Mouse (Mus musculus): ENCODE measurements around the gene Mrps36. TPM values are rescaled to one million over a fixed set of nuclear protein-coding genes. Genes with fewer than 3 reads are reported as not detected.

Mrps36 gene
- polyA plus RNA-seq, 1 experiment from 2014 or later: 132 TPM

DNA sequence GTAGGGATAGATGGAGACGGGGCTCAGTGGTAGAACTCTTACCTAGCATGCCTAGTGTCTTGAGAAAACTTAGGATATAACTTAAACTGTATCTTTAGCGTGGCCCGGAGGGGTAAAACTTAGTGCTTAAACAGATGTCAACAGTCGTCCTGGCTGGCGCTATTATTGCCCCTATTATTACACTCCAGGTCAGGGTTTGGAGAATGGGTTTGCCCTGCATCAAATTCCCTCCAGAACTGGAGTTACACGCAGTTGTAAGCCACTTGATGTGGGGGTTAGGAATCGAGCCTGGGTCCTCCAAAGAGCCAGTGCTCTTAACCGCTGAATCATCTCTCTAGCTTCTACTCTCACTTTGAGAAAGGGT is 31.6 kb upstream of the Mrps36 start:
- Histone ChIP-seq H3K9ac (replicated peaks; ENCODE audit: low read length) (peak overlapping the region; percentile 45; the same call in 1 of the 2 replicates), H3K4me1 (ENCODE audit: control insufficient read depth, insufficient read depth, low read length) (peaks cover 6% of the 10 kb centered on the region), H3K36me3 (ENCODE audit: control insufficient read depth, insufficient read depth, low read length) (peaks cover 3% of the 10 kb centered on the region; the same call in 1 of the 2 replicates), H3K27me3 (ENCODE audit: control insufficient read depth, insufficient read depth, low read length) (no peaks in the 10 kb centered on the region), H3K9me3 (ENCODE audit: control insufficient read depth, low read length) (no peaks in the 10 kb centered on the region), H3K27ac (replicated peaks; ENCODE audit: low read depth, low read length) (peak overlapping the region; percentile 53; the same call in 1 of the 2 replicates), H3K4me3 (replicated peaks; ENCODE audit: low read depth, low read length) (peak overlapping the region; percentile 65), H3K4me2 (ENCODE audit: low read length) (peak overlapping the region; percentile 91)
- ATAC-seq (ENCODE audit: low FRiP score, low TSS enrichment): peak; percentile 49
- DNase-seq: no peak
- WGBS: 17% methylated on average over 8 of the region's 8 CpGs

DNA sequence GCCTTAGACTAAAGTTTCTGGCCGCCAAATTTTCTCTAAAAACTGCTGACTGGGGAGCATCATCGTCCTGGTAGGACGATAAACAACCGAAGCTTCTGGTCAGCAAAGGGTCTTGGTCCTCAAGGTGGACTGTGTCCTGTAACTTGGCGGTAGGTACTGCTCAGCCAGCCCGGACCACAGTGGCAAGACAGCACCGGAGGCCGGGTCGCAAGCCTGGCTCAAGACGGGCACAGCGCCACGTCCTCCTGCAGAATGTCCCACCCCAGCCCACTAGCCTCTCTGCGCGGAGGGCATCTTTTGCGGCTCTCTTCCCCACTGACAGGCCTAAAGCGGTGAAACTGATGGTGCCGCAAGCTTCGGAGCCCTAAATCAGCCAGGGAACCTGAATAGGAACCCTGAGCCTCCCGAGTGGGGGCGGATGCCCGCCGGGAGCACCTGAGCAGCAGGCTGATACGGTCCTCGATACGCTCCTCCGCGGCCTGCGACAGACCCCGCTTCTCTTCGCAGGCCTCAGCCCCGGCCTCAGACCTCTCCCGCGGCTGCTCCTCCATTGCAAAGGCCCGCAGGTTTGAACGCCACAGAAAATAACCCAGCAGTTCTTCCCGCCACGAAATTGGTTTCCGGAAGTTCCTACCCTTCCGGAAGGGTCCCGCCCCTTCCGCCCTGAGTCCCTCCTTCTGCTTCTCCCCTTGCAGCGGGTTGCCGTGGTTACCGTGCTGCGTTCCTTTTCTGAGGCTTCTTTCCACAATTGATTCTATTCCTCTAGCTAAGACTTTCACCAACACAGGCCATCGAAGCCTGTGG is 31.0 kb upstream of the Mrps36 start, which contains the start of gene Cenph:
Gene Cenph, minus strand, starts transcription at position 648 of the 804 bp plus-strand sequence.
- Histone ChIP-seq H3K9me3 (ENCODE audit: control insufficient read depth, low read length) (no peaks in the 10 kb centered on the region), H3K27ac (replicated peaks; ENCODE audit: low read depth, low read length) (peak within 1 kb of the TSS; percentile 53; the same call in 1 of the 2 replicates), H3K27me3 (ENCODE audit: control insufficient read depth, insufficient read depth, low read length) (no peaks in the 10 kb centered on the region), H3K36me3 (ENCODE audit: control insufficient read depth, insufficient read depth, low read length) (peaks cover 5% of the 10 kb centered on the region; the same call in 1 of the 2 replicates), H3K4me1 (ENCODE audit: control insufficient read depth, insufficient read depth, low read length) (peaks cover 6% of the 10 kb centered on the region), H3K4me2 (ENCODE audit: low read length) (peak within 1 kb of the TSS; percentile 91), H3K9ac (replicated peaks; ENCODE audit: low read length) (peak within 1 kb of the TSS; percentile 45), H3K4me3 (replicated peaks; ENCODE audit: low read depth, low read length) (peak within 1 kb of the TSS; percentile 65)
- ATAC-seq (ENCODE audit: low FRiP score, low TSS enrichment): peak; percentile 93
- DNase-seq: peak; percentile 95
- under 1% methylated on average over 46 of the region's 46 CpGs for WGBS

DNA sequence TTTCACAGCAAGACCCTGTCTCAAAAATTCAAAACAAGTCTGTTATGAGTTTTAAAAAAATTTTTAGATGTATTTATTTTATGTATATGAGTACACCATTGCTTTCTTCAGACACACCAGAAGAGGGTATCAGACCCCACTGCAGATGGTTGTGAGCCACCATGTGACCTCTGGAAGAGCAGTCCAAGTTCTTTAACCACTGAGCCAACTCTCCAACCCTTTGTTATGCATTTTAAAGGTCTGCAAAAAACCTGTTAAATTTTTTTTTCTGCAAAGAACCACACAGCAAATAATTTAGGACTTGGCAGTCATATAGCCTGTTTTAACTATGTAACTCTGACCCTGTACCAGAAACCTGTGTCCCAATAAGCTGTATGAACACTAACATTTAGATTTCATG is 30.2 kb upstream of the Mrps36 start:
- ATAC-seq (ENCODE audit: low FRiP score, low TSS enrichment): no peak
- peaks cover 5% of the 10 kb centered on the region; the same call in 1 of the 2 replicates for H3K36me3 ChIP-seq (ENCODE audit: control insufficient read depth, insufficient read depth, low read length)
- peak overlapping the region; percentile 65; the same call in 1 of the 2 replicates for H3K4me3 ChIP-seq (replicated peaks; ENCODE audit: low read depth, low read length)
- no peak overlapping the region for H3K9ac ChIP-seq (replicated peaks; ENCODE audit: low read length)
- no peaks in the 10 kb centered on the region for H3K27me3 ChIP-seq (ENCODE audit: control insufficient read depth, insufficient read depth, low read length)
- no peak for DNase-seq
- peaks cover 6% of the 10 kb centered on the region for H3K4me1 ChIP-seq (ENCODE audit: control insufficient read depth, insufficient read depth, low read length)
- H3K4me2 ChIP-seq (ENCODE audit: low read length): peak overlapping the region; percentile 91
- H3K9me3 ChIP-seq (ENCODE audit: control insufficient read depth, low read length): no peaks in the 10 kb centered on the region
- H3K27ac ChIP-seq (replicated peaks; ENCODE audit: low read depth, low read length): no peak overlapping the region

DNA sequence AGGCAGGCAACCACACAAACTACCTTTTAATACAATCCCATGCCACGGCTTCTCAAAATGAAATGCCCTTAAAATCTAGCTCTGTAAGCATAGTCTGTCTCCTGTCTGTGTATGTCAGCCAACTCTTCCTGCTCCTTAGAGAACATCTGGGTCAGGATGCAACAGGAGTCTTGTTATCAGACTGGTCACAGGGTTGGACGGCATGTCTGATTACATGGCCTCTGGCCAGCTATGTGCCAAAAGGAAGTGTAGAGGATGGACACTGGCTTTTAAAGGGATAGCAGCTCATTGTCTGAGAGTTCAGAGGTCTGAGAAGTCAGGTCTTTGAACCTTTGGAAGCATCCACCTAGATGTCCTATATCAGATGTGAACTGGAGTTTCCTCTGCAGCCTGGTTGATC is 10.9 kb upstream of the Mrps36 start:
- no peak overlapping the region for H3K4me3 ChIP-seq (replicated peaks; ENCODE audit: low read depth, low read length)
- DNase-seq (no peak), ATAC-seq (ENCODE audit: low FRiP score, low TSS enrichment) (no peak)
- H3K4me1 ChIP-seq (ENCODE audit: control insufficient read depth, insufficient read depth, low read length): no peaks in the 10 kb centered on the region
- no peaks in the 10 kb centered on the region for H3K9me3 ChIP-seq (ENCODE audit: control insufficient read depth, low read length)
- no peaks in the 10 kb centered on the region for H3K27me3 ChIP-seq (ENCODE audit: control insufficient read depth, insufficient read depth, low read length)
- no peaks in the 10 kb centered on the region for H3K36me3 ChIP-seq (ENCODE audit: control insufficient read depth, insufficient read depth, low read length)
- WGBS: 94% methylated on average over 2 of the region's 2 CpGs
- H3K27ac ChIP-seq (replicated peaks; ENCODE audit: low read depth, low read length): no peak overlapping the region
- H3K4me2 ChIP-seq (ENCODE audit: low read length): no peak overlapping the region
- no peak overlapping the region for H3K9ac ChIP-seq (replicated peaks; ENCODE audit: low read length)

DNA sequence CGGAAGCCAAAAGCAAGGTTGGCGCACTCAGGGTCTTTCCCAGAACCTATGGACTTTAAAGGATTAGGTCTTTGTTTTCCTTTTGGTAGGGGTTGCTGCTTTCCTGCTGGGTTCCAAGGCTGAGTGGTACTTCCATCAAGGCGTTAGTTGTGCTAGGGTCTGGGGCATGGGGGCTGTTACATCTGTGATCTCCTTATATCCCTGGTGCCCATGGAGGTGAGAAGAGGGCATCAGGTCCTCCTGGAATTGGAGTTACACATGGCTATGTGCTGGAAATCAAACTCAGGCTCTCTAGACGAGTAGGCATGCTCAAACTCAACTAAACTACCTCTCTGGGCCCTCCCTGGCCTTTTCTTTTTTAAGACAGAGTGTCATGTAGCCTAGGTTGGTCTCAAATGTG is 9.7 kb upstream of the Mrps36 start:
- H3K4me2 ChIP-seq (ENCODE audit: low read length): no peak overlapping the region
- H3K27me3 ChIP-seq (ENCODE audit: control insufficient read depth, insufficient read depth, low read length): no peaks in the 10 kb centered on the region
- no peak overlapping the region for H3K27ac ChIP-seq (replicated peaks; ENCODE audit: low read depth, low read length)
- no peak overlapping the region for H3K9ac ChIP-seq (replicated peaks; ENCODE audit: low read length)
- ATAC-seq (ENCODE audit: low FRiP score, low TSS enrichment): no peak
- DNase-seq: no peak
- 62% methylated on average over 4 of the region's 4 CpGs for WGBS
- no peaks in the 10 kb centered on the region for H3K9me3 ChIP-seq (ENCODE audit: control insufficient read depth, low read length)
- H3K36me3 ChIP-seq (ENCODE audit: control insufficient read depth, insufficient read depth, low read length): no peaks in the 10 kb centered on the region
- H3K4me1 ChIP-seq (ENCODE audit: control insufficient read depth, insufficient read depth, low read length): no peaks in the 10 kb centered on the region
- no peak overlapping the region for H3K4me3 ChIP-seq (replicated peaks; ENCODE audit: low read depth, low read length)

DNA sequence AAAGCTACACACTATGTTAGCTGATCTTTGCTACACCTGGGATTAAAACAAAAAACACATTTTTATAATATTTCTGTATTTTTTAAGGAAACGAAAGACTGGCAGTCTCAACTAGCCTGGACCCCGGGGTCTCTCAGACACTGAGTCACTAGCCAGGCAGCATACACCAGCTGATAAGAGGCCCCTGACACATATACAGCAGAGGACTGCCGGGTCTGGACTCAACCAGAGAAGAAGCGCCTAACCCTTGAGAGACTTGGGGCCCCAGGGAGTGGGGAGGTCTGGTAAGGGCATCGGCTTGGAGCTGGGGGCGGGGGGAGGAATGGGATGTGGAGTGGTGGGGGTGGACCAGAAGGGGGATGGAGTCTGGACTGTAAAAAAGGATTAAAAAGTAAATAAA is 8.6 kb upstream of the Mrps36 start:
- no peak overlapping the region for H3K27ac ChIP-seq (replicated peaks; ENCODE audit: low read depth, low read length)
- no peaks in the 10 kb centered on the region for H3K27me3 ChIP-seq (ENCODE audit: control insufficient read depth, insufficient read depth, low read length)
- H3K4me3 ChIP-seq (replicated peaks; ENCODE audit: low read depth, low read length): no peak overlapping the region
- H3K4me1 ChIP-seq (ENCODE audit: control insufficient read depth, insufficient read depth, low read length): no peaks in the 10 kb centered on the region
- no peak for DNase-seq
- H3K9me3 ChIP-seq (ENCODE audit: control insufficient read depth, low read length): no peaks in the 10 kb centered on the region
- no peak for ATAC-seq (ENCODE audit: low FRiP score, low TSS enrichment)
- no peak overlapping the region for H3K4me2 ChIP-seq (ENCODE audit: low read length)
- 87% methylated on average over 6 of the region's 6 CpGs for WGBS
- H3K36me3 ChIP-seq (ENCODE audit: control insufficient read depth, insufficient read depth, low read length): no peaks in the 10 kb centered on the region
- no peak overlapping the region for H3K9ac ChIP-seq (replicated peaks; ENCODE audit: low read length)

DNA sequence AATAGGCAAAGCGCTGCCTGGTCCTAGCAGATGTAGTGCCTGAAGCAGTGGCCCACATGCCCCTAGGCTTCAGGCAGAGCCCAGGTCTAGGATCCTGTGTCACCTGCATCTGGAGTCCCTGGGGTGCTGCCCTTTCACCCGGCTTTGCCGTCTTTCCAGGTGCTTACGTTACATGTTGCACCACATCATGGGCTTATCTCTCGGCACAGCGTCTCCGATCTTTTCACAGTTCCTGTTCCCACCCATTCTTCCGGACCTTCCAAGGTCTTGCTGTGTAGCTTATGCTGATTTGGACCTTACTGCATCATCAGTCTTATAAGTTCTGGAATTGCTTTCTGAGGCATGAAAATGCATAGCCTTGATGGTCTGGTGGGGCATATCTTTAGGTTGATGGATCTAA is 8.1 kb upstream of the Mrps36 start:
- no peaks in the 10 kb centered on the region for H3K27me3 ChIP-seq (ENCODE audit: control insufficient read depth, insufficient read depth, low read length)
- H3K4me2 ChIP-seq (ENCODE audit: low read length): no peak overlapping the region
- no peak overlapping the region for H3K9ac ChIP-seq (replicated peaks; ENCODE audit: low read length)
- no peak overlapping the region for H3K27ac ChIP-seq (replicated peaks; ENCODE audit: low read depth, low read length)
- ATAC-seq (ENCODE audit: low FRiP score, low TSS enrichment) (no peak), DNase-seq (no peak)
- no peaks in the 10 kb centered on the region for H3K9me3 ChIP-seq (ENCODE audit: control insufficient read depth, low read length)
- 92% methylated on average over 8 of the region's 8 CpGs for WGBS
- H3K4me3 ChIP-seq (replicated peaks; ENCODE audit: low read depth, low read length): no peak overlapping the region
- no peaks in the 10 kb centered on the region for H3K36me3 ChIP-seq (ENCODE audit: control insufficient read depth, insufficient read depth, low read length)
- no peaks in the 10 kb centered on the region for H3K4me1 ChIP-seq (ENCODE audit: control insufficient read depth, insufficient read depth, low read length)

DNA sequence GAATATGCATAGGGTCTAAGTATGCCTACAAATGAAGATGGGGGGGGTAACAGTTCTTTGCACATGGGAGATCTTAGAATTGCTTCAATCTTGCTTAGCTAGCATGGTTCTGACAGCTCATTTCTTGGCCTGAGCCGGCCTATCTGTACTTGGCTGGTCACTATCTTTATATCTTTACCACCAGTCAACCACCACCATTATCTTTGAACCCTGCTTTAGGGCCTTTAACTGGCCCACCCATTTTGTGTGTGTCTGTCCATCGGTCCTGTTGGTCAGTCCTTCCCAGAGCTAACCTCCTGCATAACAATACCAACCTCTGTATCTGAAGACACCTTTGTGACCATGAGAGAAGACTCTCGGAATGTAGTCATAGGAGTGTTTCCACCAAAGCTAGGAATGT is 6.9 kb upstream of the Mrps36 start:
- no peaks in the 10 kb centered on the region for H3K36me3 ChIP-seq (ENCODE audit: control insufficient read depth, insufficient read depth, low read length)
- DNase-seq: no peak
- no peaks in the 10 kb centered on the region for H3K9me3 ChIP-seq (ENCODE audit: control insufficient read depth, low read length)
- 83% methylated on average over 3 of the region's 3 CpGs for WGBS
- no peaks in the 10 kb centered on the region for H3K27me3 ChIP-seq (ENCODE audit: control insufficient read depth, insufficient read depth, low read length)
- H3K9ac ChIP-seq (replicated peaks; ENCODE audit: low read length): no peak overlapping the region
- H3K4me3 ChIP-seq (replicated peaks; ENCODE audit: low read depth, low read length): no peak overlapping the region
- ATAC-seq (ENCODE audit: low FRiP score, low TSS enrichment): no peak
- no peak overlapping the region for H3K4me2 ChIP-seq (ENCODE audit: low read length)
- H3K27ac ChIP-seq (replicated peaks; ENCODE audit: low read depth, low read length): no peak overlapping the region
- H3K4me1 ChIP-seq (ENCODE audit: control insufficient read depth, insufficient read depth, low read length): no peaks in the 10 kb centered on the region

DNA sequence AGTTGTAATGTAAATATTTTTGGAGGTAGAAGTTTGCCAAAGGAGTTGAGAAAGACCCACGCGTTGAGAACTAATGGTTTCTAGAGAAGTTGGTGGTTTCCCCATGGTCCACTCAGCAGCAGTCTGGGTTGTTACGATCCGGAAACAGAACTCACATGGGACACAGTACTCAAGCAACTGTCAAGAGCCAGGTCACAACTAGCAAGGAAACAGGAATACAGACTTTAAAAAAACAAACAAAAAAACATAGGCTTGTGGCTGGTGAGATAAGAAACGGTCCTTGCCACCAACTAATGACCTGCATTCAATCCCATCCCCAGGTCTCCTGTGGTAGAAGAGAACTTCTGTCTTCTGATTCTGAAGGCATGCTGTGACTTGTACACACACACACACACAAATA is 6.3 kb upstream of the Mrps36 start:
- no peak for DNase-seq
- H3K36me3 ChIP-seq (ENCODE audit: control insufficient read depth, insufficient read depth, low read length): no peaks in the 10 kb centered on the region
- H3K4me2 ChIP-seq (ENCODE audit: low read length): no peak overlapping the region
- ATAC-seq (ENCODE audit: low FRiP score, low TSS enrichment): no peak
- H3K27me3 ChIP-seq (ENCODE audit: control insufficient read depth, insufficient read depth, low read length): no peaks in the 10 kb centered on the region
- H3K4me3 ChIP-seq (replicated peaks; ENCODE audit: low read depth, low read length): no peak overlapping the region
- no peak overlapping the region for H3K9ac ChIP-seq (replicated peaks; ENCODE audit: low read length)
- H3K4me1 ChIP-seq (ENCODE audit: control insufficient read depth, insufficient read depth, low read length): no peaks in the 10 kb centered on the region
- no peaks in the 10 kb centered on the region for H3K9me3 ChIP-seq (ENCODE audit: control insufficient read depth, low read length)
- WGBS: 94% methylated on average over 5 of the region's 5 CpGs
- H3K27ac ChIP-seq (replicated peaks; ENCODE audit: low read depth, low read length): no peak overlapping the region

Measured in midbrain, embryonic 14.5 days (tissue).